Mouse (Mus musculus) testis, adult 2 months (tissue): ENCODE measurements around the gene Xpo4. TPM values are rescaled to one million over a fixed set of nuclear protein-coding genes. Genes with fewer than 3 reads are reported as not detected.

Experiments used
- H3K27ac ChIP-seq: fragments of 200-500 bp; 2 replicates; pipeline ENCODE4 v1.5.1; 2012; ENCODE audit warnings: low read depth, low read length; ENCODE audit not compliant: control insufficient read depth, insufficient read depth
- H3K27me3 ChIP-seq: fragments of 200-500 bp; 2 replicates; pipeline ENCODE4 v1.6.1; 2012; ENCODE audit warnings: mild to moderate bottlenecking, low read length, moderate library complexity; ENCODE audit not compliant: control insufficient read depth, insufficient read depth
- H3K36me3 ChIP-seq: fragments of 200-500 bp; 2 replicates; pipeline ENCODE4 v1.6.1; 2012; ENCODE audit warnings: mild to moderate bottlenecking, low read length; ENCODE audit not compliant: control insufficient read depth, insufficient read depth
- H3K4me1 ChIP-seq: fragments of 200-500 bp; 2 replicates; pipeline ENCODE4 v1.6.1; 2012; ENCODE audit warnings: low read length; ENCODE audit not compliant: control insufficient read depth, insufficient read depth
- H3K4me3 ChIP-seq: fragments of 200-500 bp; 2 replicates; pipeline ENCODE4 v1.5.1; 2012; ENCODE audit warnings: low read depth, mild to moderate bottlenecking, low read length, moderate library complexity, mixed read lengths; ENCODE audit not compliant: control insufficient read depth
- CTCF ChIP-seq: fragments of 200-500 bp; IDR thresholded peaks from 2 replicates; pipeline ENCODE4 v1.5.1; 2012; ENCODE audit warnings: low read depth, mild to moderate bottlenecking, inconsistent platforms, low read length, moderate library complexity; ENCODE audit not compliant: control insufficient read depth, insufficient read depth, insufficient replicate concordance
- POLR2A ChIP-seq: fragments of 200-500 bp; IDR thresholded peaks from 2 replicates; pipeline ENCODE4 v1.6.1; 2012; ENCODE audit warnings: low read depth, mild to moderate bottlenecking, inconsistent platforms, low read length, moderate library complexity; ENCODE audit not compliant: control insufficient read depth
- polyA plus RNA-seq: library from polyadenylated mRNA; depleted of rRNA; stranded (reverse); fragments of >200 nt; gene quantifications from 2 replicates; pipeline ENCODE4 v1.2.3, GENCODE M21; 2012

Gene Xpo4
- polyA plus RNA-seq, 1 experiment: 14.5 TPM

- no peak for TF ChIP-seq CTCF
- TF ChIP-seq POLR2A: no peak
- Histone ChIP-seq H3K27ac (no peak overlapping the region), H3K27me3 (no peaks in the 10 kb centered on the region), H3K4me3 (no peak overlapping the region), H3K4me1 (no peaks in the 10 kb centered on the region), H3K36me3 (peaks cover 2% of the 10 kb centered on the region)
These were observed 45.7 kb downstream of the Xpo4 start for GRCm38 (mm10) chr14:57619487-57619886.

- H3K4me3 ChIP-seq: no peak overlapping the region
- no peaks in the 10 kb centered on the region for H3K4me1 ChIP-seq
- no peak for TF ChIP-seq POLR2A
- TF ChIP-seq CTCF: no peak
- no peak overlapping the region for H3K27ac ChIP-seq
- no peaks in the 10 kb centered on the region; the same call in none of the 2 replicates for H3K36me3 ChIP-seq
- no peaks in the 10 kb centered on the region for H3K27me3 ChIP-seq
These were observed 47.6 kb downstream of the Xpo4 start for GRCm38 (mm10) chr14:57617675-57618074.

- TF ChIP-seq CTCF (no peak), POLR2A (no peak)
- no peak overlapping the region for H3K27ac ChIP-seq
- H3K4me1 ChIP-seq: no peaks in the 10 kb centered on the region
- H3K36me3 ChIP-seq: no peaks in the 10 kb centered on the region; the same call in none of the 2 replicates
- H3K4me3 ChIP-seq: no peak overlapping the region
- no peaks in the 10 kb centered on the region for H3K27me3 ChIP-seq
These were observed 48.8 kb downstream of the Xpo4 start for GRCm38 (mm10) chr14:57616339-57616965.

GRCm38 (mm10) chr14:57615828-57616227 is 49.4 kb downstream of the Xpo4 start:
- Histone ChIP-seq H3K36me3 (no peaks in the 10 kb centered on the region; the same call in 1 of the 2 replicates), H3K4me3 (no peak overlapping the region), H3K27ac (no peak overlapping the region), H3K4me1 (no peaks in the 10 kb centered on the region), H3K27me3 (no peaks in the 10 kb centered on the region)
- TF ChIP-seq POLR2A (no peak), CTCF (no peak)

- Histone ChIP-seq H3K4me3 (no peak overlapping the region), H3K4me1 (no peaks in the 10 kb centered on the region), H3K27me3 (no peaks in the 10 kb centered on the region), H3K27ac (no peak overlapping the region), H3K36me3 (no peaks in the 10 kb centered on the region)
- TF ChIP-seq POLR2A (no peak), CTCF (no peak)
These were observed 54.2 kb downstream of the Xpo4 start for GRCm38 (mm10) chr14:57611034-57611433.

- Histone ChIP-seq H3K36me3 (no peaks in the 10 kb centered on the region), H3K4me1 (no peaks in the 10 kb centered on the region), H3K27me3 (no peaks in the 10 kb centered on the region), H3K27ac (no peak overlapping the region), H3K4me3 (no peak overlapping the region)
- TF ChIP-seq CTCF (no peak), POLR2A (no peak)
These were observed 55.4 kb downstream of the Xpo4 start for GRCm38 (mm10) chr14:57609816-57610329.

GRCm38 (mm10) chr14:57607500-57607899 is 57.7 kb downstream of the Xpo4 start:
- Histone ChIP-seq H3K27me3 (no peaks in the 10 kb centered on the region), H3K4me1 (no peaks in the 10 kb centered on the region), H3K27ac (no peak overlapping the region), H3K36me3 (no peaks in the 10 kb centered on the region), H3K4me3 (no peak overlapping the region)
- TF ChIP-seq POLR2A (no peak), CTCF (no peak)
